Mouse (Mus musculus): ENCODE measurements around the gene Efhc1. TPM values are rescaled to one million over a fixed set of nuclear protein-coding genes. Genes with fewer than 3 reads are reported as not detected.

Efhc1 gene
- total and polyA plus RNA-seq, 3 experiments = not detected

DNA sequence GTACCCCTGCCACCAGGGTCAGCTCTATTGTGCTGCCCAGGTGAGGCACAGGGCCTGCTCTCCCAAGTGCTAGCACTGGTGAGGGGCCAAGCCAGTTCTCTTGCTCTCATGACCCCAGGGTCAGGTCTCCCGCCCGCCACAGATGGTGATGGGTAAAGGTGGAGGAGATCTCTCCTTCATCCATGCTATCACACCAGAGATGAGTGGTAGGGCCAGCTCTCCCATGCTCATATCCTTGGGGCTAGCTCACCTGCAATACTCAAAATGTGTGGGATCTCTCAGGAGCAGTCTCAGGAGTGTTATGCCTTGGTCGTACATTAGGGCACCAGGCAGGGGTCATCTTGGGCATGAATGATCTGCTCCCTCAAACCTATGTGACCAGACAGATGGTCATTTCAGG is 36.7 kb upstream of the Efhc1 start:
- H3K27ac ChIP-seq (ENCODE audit: insufficient read depth, low read depth) = no peak overlapping the region
- in situ Hi-C loops (cut with MboI; ENCODE audit: low pct_ligation_motif_present, low pct_unique_long_range_greater_than_20kb, low sequenced_read_pairs) = no loop called here
- no peak for TF ChIP-seq SMC3 (IDR thresholded peaks at IDR 0.05; ENCODE audit: low read depth, low read length)
- no peak for TF ChIP-seq ELF1 (IDR thresholded peaks at IDR 0.05; ENCODE audit: low read depth, low read length)
- no peak for TF ChIP-seq POLR2AphosphoS2 (IDR thresholded peaks at IDR 0.05; ENCODE audit: low read depth, low read length)
- no peak for TF ChIP-seq CHD1 (IDR thresholded peaks at IDR 0.05; ENCODE audit: low read depth, low read length)
- no peak overlapping the region for H3K4me3 ChIP-seq (replicated peaks in 1 of 3; ENCODE audit: low read depth in 2 of 3, low read length in 2 of 3, poor library complexity in 1 of 3)
- dilution Hi-C loops (cut with MboI; ENCODE audit: extremely low pct_ligation_motif_present, extremely low pct_unique_long_range_greater_than_20kb, low sequenced_read_pairs) = no loop called here
- DNase-seq (ENCODE audit: extremely low read depth) = no peak
- no peaks in the 10 kb centered on the region for H3K79me2 ChIP-seq (replicated peaks; ENCODE audit: control insufficient read depth, extremely low read depth, insufficient read depth, poor library complexity, severe bottlenecking)
- no peak overlapping the region for H3K4me2 ChIP-seq (ENCODE audit: insufficient read depth, low read depth, poor library complexity, severe bottlenecking)
- H3K9ac ChIP-seq (ENCODE audit: insufficient read depth, low read depth) = no peak overlapping the region
- no peaks in the 10 kb centered on the region for H3K9me3 ChIP-seq (replicated peaks; ENCODE audit: low read length)
- H3K36me3 ChIP-seq (replicated peaks in 1 of 2; ENCODE audit: control insufficient read depth in 1 of 2, insufficient read depth in 1 of 2, low read length in 1 of 2) = no peaks in the 10 kb centered on the region
- no peaks in the 10 kb centered on the region for H3K27me3 ChIP-seq (replicated peaks)
- peaks cover 0 to 19% of the 10 kb centered on the region in 2 experiments; a peak in 2 of 4 replicates for H3K4me1 ChIP-seq (ENCODE audit: control insufficient read depth in 1 of 2, insufficient read depth in 2 of 2)

- H3K27ac ChIP-seq (ENCODE audit: insufficient read depth, low read depth) = no peak overlapping the region
- no peaks in the 10 kb centered on the region for H3K79me2 ChIP-seq (replicated peaks; ENCODE audit: control insufficient read depth, extremely low read depth, insufficient read depth, poor library complexity, severe bottlenecking)
- no peak for TF ChIP-seq JUN (IDR thresholded peaks at IDR 0.05; ENCODE audit: insufficient read depth, low read depth, low read length)
- no peak for TF ChIP-seq ZNF384 (IDR thresholded peaks at IDR 0.05; ENCODE audit: low read depth, low read length)
- TF ChIP-seq CHD2 (IDR thresholded peaks at IDR 0.05; ENCODE audit: low read length) = no peak
- TF ChIP-seq TCF12 (IDR thresholded peaks at IDR 0.05; ENCODE audit: low read depth, low read length) = no peak
- TF ChIP-seq POLR2A (IDR thresholded peaks at IDR 0.05; ENCODE audit: low read depth, low read length) = no peak
- no peak for TF ChIP-seq ZMIZ1 (IDR thresholded peaks at IDR 0.05; ENCODE audit: low read depth, low read length)
- no peak for TF ChIP-seq USF2 (conservative IDR thresholded peaks at IDR 0.05; ENCODE audit: low read depth, low read length)
- TF ChIP-seq JUND (conservative IDR thresholded peaks at IDR 0.05; ENCODE audit: low read depth, low read length) = no peak
- no peak for TF ChIP-seq UBTF (IDR thresholded peaks at IDR 0.05; ENCODE audit: low read depth, low read length)
- TF ChIP-seq MEF2A (IDR thresholded peaks at IDR 0.05; ENCODE audit: borderline replicate concordance, low read depth, low read length) = no peak
- TF ChIP-seq SIN3A (IDR thresholded peaks at IDR 0.05; ENCODE audit: low read length) = no peak
- no peak for TF ChIP-seq SMC3 (IDR thresholded peaks at IDR 0.05; ENCODE audit: low read depth, low read length)
- no peak for TF ChIP-seq ETS1 (conservative IDR thresholded peaks at IDR 0.05; ENCODE audit: low read depth, low read length)
- TF ChIP-seq NRF1 (IDR thresholded peaks at IDR 0.05; ENCODE audit: low read depth, low read length) = no peak
- TF ChIP-seq USF1 (IDR thresholded peaks at IDR 0.05; ENCODE audit: low read depth, low read length) = no peak
- no peak for TF ChIP-seq RAD21 (IDR thresholded peaks at IDR 0.05; ENCODE audit: low read depth, low read length)
- H3K4me2 ChIP-seq (ENCODE audit: insufficient read depth, low read depth, poor library complexity, severe bottlenecking) = no peak overlapping the region
- H3K9ac ChIP-seq (ENCODE audit: insufficient read depth, low read depth) = no peak overlapping the region
- in situ Hi-C loops (cut with MboI; ENCODE audit: low pct_ligation_motif_present, low pct_unique_long_range_greater_than_20kb, low sequenced_read_pairs) (no loop called here), dilution Hi-C loops (cut with MboI; ENCODE audit: extremely low pct_ligation_motif_present, extremely low pct_unique_long_range_greater_than_20kb, low sequenced_read_pairs) (no loop called here)
- H3K9me3 ChIP-seq (replicated peaks; ENCODE audit: low read length) = no peaks in the 10 kb centered on the region
- H3K4me1 ChIP-seq (ENCODE audit: control insufficient read depth in 1 of 2, insufficient read depth in 2 of 2) = peaks cover 0 to 19% of the 10 kb centered on the region in 2 experiments; a peak in 2 of 4 replicates
- no peak overlapping the region for H3K4me3 ChIP-seq (replicated peaks in 1 of 3; ENCODE audit: low read depth in 2 of 3, low read length in 2 of 3, poor library complexity in 1 of 3)
- no peaks in the 10 kb centered on the region for H3K36me3 ChIP-seq (replicated peaks in 1 of 2; ENCODE audit: control insufficient read depth in 1 of 2, insufficient read depth in 1 of 2, low read length in 1 of 2)
- no peaks in the 10 kb centered on the region for H3K27me3 ChIP-seq (replicated peaks)
- DNase-seq (ENCODE audit: extremely low read depth) = no peak
These were observed 35.8 kb upstream of the Efhc1 start for GRCm38 (mm10) chr1:20915608-20916007.
